Mouse (Mus musculus) lung, postnatal 25 days (tissue): ENCODE measurements at regions not wholly inside any gene's neighbourhood (a gene's known extent, or its start where the extent isn't known, plus 50 kb on each side); places are given as distances from the start of the nearest gene placed in this dataset.

Source experiments
- DNase-seq: peaks from one replicate; pipeline ENCODE4 v3.0.0; 2022; ENCODE audit warnings: low spot score

GRCm38 (mm10) chr3:35361086-35361485, 392.8 kb upstream of the Atp11b start:
- no peak for DNase-seq

DNA sequence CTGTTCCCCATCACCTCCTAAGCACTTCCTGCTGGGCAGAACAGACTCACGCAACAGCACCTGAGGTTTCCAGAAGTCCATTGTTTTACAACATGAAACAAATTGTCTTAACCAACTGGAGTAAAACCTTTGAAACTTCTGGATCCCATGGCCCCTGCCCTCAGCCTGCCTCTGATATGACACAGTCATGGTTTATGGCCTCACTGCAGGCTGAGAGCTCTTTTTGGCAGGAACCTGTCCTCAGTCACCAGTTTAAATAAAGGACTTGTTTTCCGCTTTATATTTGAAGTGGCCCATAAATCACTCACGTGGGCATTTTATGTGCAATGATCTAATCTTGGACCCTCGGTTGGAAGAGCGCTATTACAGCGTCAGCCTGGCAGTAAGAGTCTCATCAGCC, 388.5 kb upstream of the Atp11b start:
- DNase-seq, result no peak

GRCm38 (mm10) chr3:35372276-35372675, 381.6 kb upstream of the Atp11b start:
- no peak for DNase-seq

- DNase-seq, result no peak
Observed at GRCm38 (mm10) chr3:35387386-35387785, 366.5 kb upstream of the Atp11b start.

DNA sequence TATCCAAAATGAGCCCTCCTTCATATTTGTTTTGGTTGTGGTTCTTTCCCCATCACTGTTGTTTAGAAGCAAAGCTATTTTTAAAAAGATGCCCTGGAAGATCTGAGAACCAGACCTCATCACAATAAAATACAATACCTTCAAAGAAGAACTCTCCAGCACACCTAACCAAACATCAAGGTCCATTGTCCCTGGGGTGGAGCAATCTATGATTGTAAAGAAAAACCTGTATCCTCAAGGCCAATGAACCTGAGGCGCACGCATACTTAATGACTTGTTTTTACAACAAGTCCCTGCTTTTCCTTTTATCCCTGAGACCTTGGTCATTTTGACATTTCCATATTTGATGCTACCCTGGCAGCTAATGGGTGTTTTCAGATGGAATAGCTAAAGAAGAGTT, 361.2 kb upstream of the Atp11b start:
- no peak for DNase-seq

- DNase-seq, result no peak
Observed at GRCm38 (mm10) chr3:35400213-35400612, 353.7 kb upstream of the Atp11b start.

GRCm38 (mm10) chr3:35402666-35403065, 351.2 kb upstream of the Atp11b start:
- DNase-seq, result no peak

- no peak for DNase-seq
Observed at GRCm38 (mm10) chr3:35403952-35404351, 350.0 kb upstream of the Atp11b start.

DNA sequence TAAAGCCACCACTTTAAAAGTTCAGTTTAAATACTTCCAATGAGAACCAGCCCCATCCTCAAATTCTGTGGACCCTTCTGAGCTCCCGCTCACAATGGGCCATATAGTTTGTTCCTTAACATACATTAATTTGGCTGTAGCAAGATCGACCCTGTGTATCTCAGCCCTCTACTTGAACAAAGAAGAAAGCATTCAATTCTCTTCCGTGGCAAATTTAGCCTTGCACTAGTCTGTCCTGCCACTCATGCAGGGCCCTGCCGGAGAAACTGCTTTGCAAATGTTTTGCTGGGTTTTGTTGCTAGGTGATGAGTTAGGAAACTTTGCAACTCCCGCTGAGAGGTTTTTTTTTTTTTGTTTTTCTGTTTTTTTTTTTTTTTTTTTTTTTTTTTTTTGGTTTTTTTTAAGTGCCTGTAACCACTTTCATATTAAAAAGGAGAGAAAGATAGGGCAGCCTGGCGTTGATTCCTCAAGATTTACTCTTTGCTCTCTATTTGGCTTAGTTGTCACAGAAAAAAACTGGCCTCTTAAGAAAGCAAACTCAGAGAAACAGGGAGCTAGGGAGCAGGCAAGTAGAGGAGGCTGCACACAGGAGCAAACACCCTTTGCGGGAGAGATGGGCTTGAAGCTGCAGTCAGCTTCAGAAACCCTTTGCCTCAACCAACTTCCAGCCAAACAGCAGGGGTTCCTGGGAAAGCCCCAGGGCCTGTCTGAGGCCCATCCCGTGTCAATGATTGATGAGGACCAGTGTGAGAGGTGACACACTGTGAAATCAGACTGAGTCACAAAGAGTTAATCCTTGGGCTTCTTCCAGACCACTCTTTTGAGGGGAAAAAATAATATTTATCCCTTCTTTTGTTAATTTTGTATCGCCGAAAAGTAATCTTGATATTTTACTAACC, 349.2 kb upstream of the Atp11b start:
- peak; percentile 24 for DNase-seq

GRCm38 (mm10) chr3:35405621-35406079, 348.3 kb upstream of the Atp11b start:
- peak; percentile 41 for DNase-seq

GRCm38 (mm10) chr3:35437687-35438086, 316.2 kb upstream of the Atp11b start:
- no peak for DNase-seq

DNA sequence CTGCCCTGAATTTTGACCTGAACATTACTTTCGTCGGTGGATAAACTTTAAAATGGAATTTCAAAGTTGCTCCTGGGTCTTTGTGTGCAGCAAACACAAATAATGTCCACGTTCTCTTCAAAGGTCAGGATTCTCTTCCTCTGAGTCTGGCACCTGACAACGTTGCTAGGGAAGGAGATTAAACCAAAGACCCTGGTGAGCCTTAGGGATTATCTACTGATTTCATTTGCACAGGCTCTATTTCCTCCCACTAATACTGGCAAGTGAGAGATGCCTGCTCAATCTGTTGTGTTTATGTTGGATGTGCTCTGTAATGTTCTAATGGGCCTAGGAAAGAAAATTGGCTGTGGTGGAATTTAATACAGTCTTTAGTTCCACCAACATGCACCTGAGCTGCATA, 291.0 kb upstream of the Atp11b start:
- no peak for DNase-seq

DNA sequence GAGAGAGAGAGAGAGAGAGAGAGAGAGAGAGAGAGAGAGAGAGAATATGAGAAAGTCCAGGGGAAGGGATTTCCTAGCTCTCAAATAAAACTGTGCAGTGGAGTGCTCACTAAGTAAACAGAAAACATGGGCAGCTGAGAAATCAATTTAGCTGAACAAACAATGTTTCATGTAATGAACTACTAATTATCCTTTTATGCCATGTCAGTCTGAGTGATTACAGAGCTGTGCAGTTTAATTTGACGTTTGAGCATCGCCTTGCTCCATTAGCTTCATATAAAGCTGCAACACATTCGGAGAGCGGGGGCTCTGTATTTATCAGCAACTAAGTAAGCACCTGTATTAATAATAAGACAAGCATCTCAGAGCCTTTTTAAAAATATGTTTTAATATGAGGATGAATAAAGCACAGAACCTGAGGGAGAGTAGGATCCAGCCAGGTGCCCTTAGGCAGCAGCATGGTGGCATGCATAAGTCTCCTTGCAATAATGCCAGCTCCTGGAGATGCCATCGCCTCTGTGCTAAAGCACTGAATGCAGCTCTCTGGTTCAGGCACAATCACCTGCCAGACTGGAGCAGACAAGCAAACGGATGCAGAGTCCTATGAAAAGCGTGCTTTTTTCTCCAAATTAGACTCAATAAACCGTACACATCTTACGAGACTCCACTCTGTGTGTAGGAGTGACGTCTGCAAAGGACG, 289.5 kb upstream of the Atp11b start:
- DNase-seq, result no peak

DNA sequence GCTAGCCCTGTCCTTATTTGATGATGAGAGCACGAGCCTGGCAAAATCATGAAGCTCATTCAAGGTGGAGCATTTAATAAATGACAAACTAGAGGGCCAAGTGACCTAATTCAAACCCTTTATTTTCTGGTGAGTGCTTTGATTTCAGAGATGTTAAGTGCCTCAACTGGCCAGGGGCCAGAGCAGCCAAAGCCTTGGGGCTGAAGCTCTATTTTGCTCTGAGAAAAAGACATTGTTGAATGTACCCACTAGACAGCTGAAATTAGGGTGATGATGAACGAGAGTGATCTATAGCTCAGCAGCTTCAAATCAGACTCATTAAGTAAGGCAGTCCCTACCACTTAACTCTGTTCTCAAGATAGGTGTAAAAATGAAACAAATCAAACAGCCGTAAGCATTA, 287.9 kb upstream of the Atp11b start:
- no peak for DNase-seq

GRCm38 (mm10) chr3:35473351-35473750, 280.6 kb upstream of the Atp11b start:
- DNase-seq, result no peak

GRCm38 (mm10) chr3:35474361-35474760, 279.5 kb upstream of the Atp11b start:
- DNase-seq, result no peak

GRCm38 (mm10) chr3:35475326-35475725, 278.6 kb upstream of the Atp11b start:
- DNase-seq, result no peak

- DNase-seq, result no peak
Observed at GRCm38 (mm10) chr3:35480714-35481695, 272.9 kb upstream of the Atp11b start.

DNA sequence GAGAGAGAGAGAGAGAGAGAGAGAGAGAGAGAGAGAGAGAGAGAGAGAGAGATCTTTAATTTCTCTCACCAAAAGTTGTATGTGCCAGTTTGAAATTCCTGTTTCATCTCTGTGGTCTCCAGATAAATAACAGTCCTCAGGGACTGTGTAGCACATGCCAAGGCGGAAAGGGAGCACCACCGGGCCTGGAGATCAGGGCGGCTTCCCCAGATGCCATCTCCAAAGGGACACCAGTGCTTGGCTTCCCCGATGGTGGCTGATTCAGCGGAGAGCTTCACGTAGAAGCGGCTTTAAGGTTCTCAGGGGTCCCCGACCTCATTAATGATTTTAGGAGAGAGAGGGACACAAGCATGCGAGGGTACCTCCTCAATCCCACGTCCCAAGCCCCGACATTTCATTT, 272.1 kb upstream of the Atp11b start:
- no peak for DNase-seq

DNA sequence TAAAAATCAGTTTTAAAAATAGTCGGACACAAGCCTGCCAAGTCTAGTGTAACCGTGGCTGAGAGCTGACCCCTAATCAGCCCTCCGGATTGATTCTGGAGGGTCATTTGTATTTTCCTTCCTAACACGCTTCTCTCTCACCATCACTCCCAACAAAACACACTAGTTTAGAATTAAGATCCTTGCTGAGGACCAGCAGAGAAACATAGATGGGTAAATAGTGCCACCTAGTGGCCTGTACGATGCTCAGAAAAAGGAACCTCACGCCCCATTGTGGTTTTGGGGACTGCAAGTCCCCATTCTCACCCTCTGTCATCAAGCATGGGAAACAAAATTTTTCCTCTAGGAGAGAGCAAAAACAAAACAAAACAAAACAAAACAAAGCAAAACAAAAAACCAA, 271.6 kb upstream of the Atp11b start:
- peak; percentile 38 for DNase-seq

DNA sequence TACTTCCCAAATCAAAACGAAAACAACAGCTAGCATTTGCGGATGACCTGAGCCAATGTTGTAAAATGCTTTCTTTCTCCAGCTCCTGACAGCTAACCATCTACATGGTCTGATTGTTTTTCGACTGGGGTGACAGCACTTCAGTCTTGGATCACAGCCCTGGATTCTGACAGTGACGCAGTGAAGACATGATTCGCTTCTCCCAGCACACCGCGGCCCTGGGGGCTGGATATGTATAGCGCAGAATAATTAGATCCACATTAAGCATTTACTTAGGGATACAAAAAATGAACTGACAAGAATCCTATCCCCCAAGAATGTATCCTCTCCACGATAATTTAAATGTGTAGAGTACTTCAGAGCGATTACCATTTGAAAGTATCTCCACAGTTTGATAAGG, 271.1 kb upstream of the Atp11b start:
- DNase-seq, result no peak
